Mouse (Mus musculus): Measurements from ENCODE around the gene Zmpste24. TPM values are rescaled to one million over a fixed set of nuclear protein-coding genes. Genes with fewer than 3 reads are reported as not detected.

Zmpste24 gene
- polyA plus RNA-seq, 1 experiment: 2.6 TPM

DNA sequence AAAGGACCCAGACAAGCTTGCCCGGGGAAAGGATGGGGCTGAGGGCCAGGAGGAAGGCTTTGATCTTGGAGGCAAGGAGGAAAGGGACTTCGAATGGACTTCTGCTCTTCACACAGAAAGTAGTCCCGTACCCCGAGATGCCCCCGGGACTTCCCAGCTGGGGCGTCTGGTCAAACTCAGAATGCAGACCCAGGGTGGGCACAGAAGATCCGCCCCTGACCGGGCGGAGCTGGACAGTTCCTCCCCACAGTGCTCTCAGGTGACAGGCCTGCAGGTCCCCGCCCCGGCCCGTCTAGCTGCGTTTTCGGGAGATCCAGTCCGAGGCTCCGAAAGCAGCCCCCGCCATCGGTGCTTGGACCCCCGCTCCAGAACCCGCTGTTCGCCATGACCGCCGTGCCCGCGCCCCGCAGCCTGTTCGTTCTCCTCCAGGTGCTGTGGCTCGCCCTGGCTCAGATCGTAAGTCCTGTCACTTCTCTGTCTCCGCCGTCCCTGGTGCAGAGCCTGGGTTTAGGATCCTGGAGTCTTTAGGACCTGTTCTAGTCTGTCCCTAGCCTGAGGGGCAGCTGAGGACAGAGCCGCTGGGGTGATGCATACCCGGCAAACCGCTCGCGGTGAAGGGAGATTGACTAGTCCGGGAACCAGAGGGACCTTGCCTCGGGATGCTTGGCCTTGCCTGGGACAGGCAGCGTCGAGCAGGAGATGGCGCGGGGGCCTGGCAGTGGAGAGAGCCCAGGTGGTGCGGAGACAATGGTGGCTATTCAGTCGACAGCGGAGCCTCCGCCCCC is 58.5 kb downstream of the Zmpste24 start, which contains the start of gene Col9a2:
Gene Col9a2 (plus strand): TSS at position 55 of the 785 bp plus-strand sequence.
- TF ChIP-seq GATA1 (IDR thresholded peaks at IDR 0.05; ENCODE audit: borderline replicate concordance, low read length) (no peak), FLI1 (IDR thresholded peaks at IDR 0.05; ENCODE audit: low read length) (no peak)
- no peaks in the 10 kb centered on the region for H3K36me3 ChIP-seq (replicated peaks; ENCODE audit: low read length)
- peaks cover 41% of the 10 kb centered on the region for H3K4me1 ChIP-seq
- H3K4me3 ChIP-seq (replicated peaks): peak within 1 kb of the TSS; percentile 85
- H3K27me3 ChIP-seq (replicated peaks): peaks cover 62% of the 10 kb centered on the region
- peaks cover 5% of the 10 kb centered on the region for H3K9me3 ChIP-seq

DNA sequence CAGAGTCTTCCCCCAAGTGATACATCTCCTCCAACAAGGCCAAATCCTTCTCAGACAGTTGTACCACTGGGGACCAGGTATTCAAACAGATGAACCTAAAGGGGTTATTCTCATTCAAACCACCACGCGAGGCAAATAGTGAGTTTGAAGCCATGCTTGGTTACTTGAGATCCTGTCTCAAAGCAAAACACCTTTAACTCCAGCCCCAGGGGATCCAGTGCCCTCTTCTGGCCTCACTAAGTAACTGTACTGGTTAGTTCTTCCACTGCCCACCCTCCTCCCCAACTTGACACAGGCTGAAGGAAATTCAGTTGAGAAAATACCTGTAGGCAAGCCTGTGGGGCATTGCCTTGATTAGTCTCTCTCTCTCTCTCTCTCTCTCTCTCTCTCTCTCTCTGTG is 65.0 kb downstream of the Zmpste24 start:
- peaks cover 5% of the 10 kb centered on the region for H3K9me3 ChIP-seq
- H3K4me3 ChIP-seq (replicated peaks): no peak overlapping the region
- peaks cover 25% of the 10 kb centered on the region for H3K4me1 ChIP-seq
- H3K36me3 ChIP-seq (replicated peaks; ENCODE audit: low read length): no peaks in the 10 kb centered on the region
- TF ChIP-seq FLI1 (IDR thresholded peaks at IDR 0.05; ENCODE audit: low read length) (no peak), GATA1 (IDR thresholded peaks at IDR 0.05; ENCODE audit: borderline replicate concordance, low read length) (no peak)
- peaks cover 14% of the 10 kb centered on the region for H3K27me3 ChIP-seq (replicated peaks)

DNA sequence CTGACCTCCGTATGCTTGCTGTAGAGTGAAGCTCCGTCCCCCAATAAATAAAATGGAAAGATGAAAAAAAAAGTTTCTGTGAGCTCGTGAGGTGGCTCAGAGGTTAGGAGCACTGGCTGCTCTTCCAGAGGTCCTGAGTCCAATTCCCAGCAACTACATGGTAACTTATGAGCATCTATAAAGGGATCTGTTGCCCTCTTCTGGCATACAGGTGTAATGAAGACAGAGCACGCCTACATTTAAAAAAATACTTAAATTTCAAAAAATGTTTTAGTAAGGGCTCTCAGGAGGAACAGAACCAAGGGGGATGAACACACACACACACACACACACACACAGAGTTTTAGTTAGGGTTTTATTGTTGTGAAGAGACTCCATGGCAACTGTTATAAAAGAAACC is 66.6 kb downstream of the Zmpste24 start:
- H3K9me3 ChIP-seq: peaks cover 5% of the 10 kb centered on the region
- TF ChIP-seq FLI1 (IDR thresholded peaks at IDR 0.05; ENCODE audit: low read length) (no peak), GATA1 (IDR thresholded peaks at IDR 0.05; ENCODE audit: borderline replicate concordance, low read length) (no peak)
- H3K27me3 ChIP-seq (replicated peaks): peaks cover 10% of the 10 kb centered on the region
- H3K4me3 ChIP-seq (replicated peaks): no peak overlapping the region
- H3K4me1 ChIP-seq: peaks cover 33% of the 10 kb centered on the region
- no peaks in the 10 kb centered on the region for H3K36me3 ChIP-seq (replicated peaks; ENCODE audit: low read length)

DNA sequence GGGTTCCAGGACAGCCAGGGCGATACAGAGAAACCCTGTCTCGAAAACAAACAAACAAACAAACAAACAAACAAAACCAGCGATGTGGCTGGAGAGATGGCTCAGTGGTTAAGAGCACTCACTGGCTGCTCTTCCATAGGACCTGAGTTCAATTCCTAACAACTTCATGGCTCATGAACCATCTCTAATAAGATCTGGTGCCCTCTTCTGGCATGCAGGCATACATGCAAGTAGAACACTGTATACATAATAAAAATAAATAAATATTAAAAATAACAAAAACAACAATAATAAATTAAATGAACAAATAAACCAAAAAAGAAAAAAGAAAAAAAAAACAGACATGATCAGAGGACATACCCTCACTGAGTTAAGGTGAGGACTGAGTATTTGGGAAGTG is 68.4 kb downstream of the Zmpste24 start:
- H3K4me3 ChIP-seq (replicated peaks): no peak overlapping the region
- H3K36me3 ChIP-seq (replicated peaks; ENCODE audit: low read length): no peaks in the 10 kb centered on the region

DNA sequence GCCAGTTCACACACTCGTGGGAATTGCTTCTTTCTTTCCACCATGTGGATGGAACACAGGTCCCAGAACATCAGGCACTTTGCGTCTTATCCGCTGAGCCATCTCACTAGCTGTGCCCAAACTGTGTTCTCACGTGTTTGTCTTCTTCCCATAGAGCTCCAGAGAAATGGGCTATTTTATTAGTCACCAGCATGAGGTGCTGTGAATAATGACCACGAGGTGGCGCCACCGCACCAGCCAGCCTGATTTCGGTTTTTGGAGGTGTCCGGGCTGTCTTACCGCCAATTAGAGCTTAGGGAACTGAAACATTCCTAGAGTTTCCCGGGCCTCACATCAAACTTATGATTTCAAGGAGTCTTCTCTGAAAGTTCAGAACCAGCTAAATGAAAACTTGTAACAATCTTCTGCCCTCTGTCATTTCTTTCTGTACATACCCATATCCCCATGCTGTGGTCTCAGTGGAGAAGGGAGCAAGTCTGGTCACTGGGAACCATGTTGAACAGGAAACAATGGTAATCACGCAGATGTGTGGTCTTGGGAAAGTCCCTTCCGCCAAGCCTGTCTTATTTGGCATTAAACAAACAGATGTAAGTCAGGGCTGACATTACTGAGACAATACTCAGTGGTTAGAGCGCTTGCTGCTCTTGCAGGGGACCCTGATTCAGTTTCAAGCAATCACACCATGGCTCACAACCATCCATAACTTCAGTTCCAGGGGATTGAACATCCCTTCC is 69.2 kb downstream of the Zmpste24 start:
- no peaks in the 10 kb centered on the region for H3K27me3 ChIP-seq (replicated peaks)
- no peaks in the 10 kb centered on the region for H3K9me3 ChIP-seq
- H3K36me3 ChIP-seq (replicated peaks; ENCODE audit: low read length): no peaks in the 10 kb centered on the region
- H3K4me3 ChIP-seq (replicated peaks): peak overlapping the region; percentile 54
- H3K4me1 ChIP-seq: peaks cover 57% of the 10 kb centered on the region
- TF ChIP-seq GATA1 (IDR thresholded peaks at IDR 0.05; ENCODE audit: borderline replicate concordance, low read length) (no peak), FLI1 (IDR thresholded peaks at IDR 0.05; ENCODE audit: low read length) (no peak)

More for the DNA sequence above, 68.4 kb downstream of the Zmpste24 start:
- Histone ChIP-seq H3K4me1 (peaks cover 51% of the 10 kb centered on the region), H3K9me3 (no peaks in the 10 kb centered on the region), H3K27me3 (replicated peaks) (peaks cover 6% of the 10 kb centered on the region)
- no peak for TF ChIP-seq FLI1 (IDR thresholded peaks at IDR 0.05; ENCODE audit: low read length)
- no peak for TF ChIP-seq GATA1 (IDR thresholded peaks at IDR 0.05; ENCODE audit: borderline replicate concordance, low read length)

DNA sequence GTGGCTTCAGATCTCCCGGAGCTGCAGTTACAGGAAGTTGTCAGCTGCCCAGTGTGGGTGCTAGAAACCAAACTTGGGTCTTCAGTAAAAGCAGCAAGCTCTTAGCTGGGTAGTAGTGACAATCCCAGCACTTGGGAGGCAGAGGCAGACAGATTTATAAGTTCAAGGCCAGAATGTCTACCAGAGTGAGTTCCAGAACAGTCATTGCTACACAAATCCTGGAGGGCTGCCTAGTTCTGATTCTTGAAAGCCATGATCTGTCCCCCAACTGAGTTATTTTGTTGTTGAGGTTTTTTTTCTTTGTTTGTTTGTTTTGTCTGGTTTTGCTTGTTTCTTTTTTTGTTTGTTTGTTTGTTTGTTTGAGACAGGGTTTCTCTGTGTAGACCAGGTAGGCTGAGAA is 69.9 kb downstream of the Zmpste24 start:
- TF ChIP-seq GATA1 (IDR thresholded peaks at IDR 0.05; ENCODE audit: borderline replicate concordance, low read length) (no peak), FLI1 (IDR thresholded peaks at IDR 0.05; ENCODE audit: low read length) (no peak)
- Histone ChIP-seq H3K4me1 (peaks cover 64% of the 10 kb centered on the region), H3K27me3 (replicated peaks) (no peaks in the 10 kb centered on the region), H3K9me3 (no peaks in the 10 kb centered on the region), H3K36me3 (replicated peaks; ENCODE audit: low read length) (no peaks in the 10 kb centered on the region), H3K4me3 (replicated peaks) (no peak overlapping the region)

DNA sequence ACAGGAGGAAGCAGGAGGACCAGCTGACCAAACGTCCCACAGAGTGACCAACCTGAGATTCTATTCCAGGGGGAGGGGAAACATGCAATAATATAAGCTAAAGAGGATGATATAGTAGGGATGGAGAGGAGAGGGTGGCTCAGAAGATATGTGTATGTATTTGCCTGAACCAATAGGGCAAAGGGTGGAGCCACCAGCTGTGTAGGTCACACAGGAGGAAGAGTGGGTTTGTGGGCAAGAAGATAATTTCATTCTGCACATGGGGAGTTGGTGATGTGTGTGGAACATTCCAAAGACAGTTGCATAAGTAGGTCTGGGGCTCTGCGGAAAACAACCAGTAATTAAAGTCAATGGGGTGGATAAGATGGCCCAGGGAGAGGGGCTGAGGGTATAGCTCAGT is 72.4 kb downstream of the Zmpste24 start:
- Histone ChIP-seq H3K36me3 (replicated peaks; ENCODE audit: low read length) (no peaks in the 10 kb centered on the region), H3K4me1 (peaks cover 85% of the 10 kb centered on the region), H3K27me3 (replicated peaks) (no peaks in the 10 kb centered on the region), H3K4me3 (replicated peaks) (no peak overlapping the region), H3K9me3 (no peaks in the 10 kb centered on the region)
- TF ChIP-seq GATA1 (IDR thresholded peaks at IDR 0.05; ENCODE audit: borderline replicate concordance, low read length) (no peak), FLI1 (IDR thresholded peaks at IDR 0.05; ENCODE audit: low read length) (no peak)

DNA sequence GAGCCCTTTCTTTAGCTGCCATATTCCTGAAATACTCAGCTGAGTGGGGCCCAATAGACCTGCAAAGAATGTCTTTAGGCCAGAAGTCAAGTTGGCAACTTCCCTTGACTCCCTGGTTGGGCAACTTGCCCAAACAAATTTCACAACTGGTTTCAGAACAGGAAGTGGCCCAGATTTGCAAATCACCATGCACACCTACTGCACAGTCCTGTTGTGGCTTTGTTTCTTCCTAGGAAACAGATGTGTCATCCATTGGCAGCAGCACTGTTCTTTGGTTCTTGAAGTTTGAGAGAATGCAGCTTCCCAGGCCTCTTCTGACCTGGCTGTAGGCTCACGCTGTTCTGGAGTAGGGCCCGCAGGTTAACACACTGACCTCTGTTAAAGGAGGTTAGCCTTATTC is 74.1 kb downstream of the Zmpste24 start:
- TF ChIP-seq GATA1 (IDR thresholded peaks at IDR 0.05; ENCODE audit: borderline replicate concordance, low read length): no peak
- no peak for TF ChIP-seq FLI1 (IDR thresholded peaks at IDR 0.05; ENCODE audit: low read length)
- H3K27me3 ChIP-seq (replicated peaks): peaks cover 3% of the 10 kb centered on the region
- H3K4me1 ChIP-seq: peaks cover 83% of the 10 kb centered on the region
- no peaks in the 10 kb centered on the region for H3K9me3 ChIP-seq
- H3K4me3 ChIP-seq (replicated peaks): no peak overlapping the region
- H3K36me3 ChIP-seq (replicated peaks; ENCODE audit: low read length): no peaks in the 10 kb centered on the region

DNA sequence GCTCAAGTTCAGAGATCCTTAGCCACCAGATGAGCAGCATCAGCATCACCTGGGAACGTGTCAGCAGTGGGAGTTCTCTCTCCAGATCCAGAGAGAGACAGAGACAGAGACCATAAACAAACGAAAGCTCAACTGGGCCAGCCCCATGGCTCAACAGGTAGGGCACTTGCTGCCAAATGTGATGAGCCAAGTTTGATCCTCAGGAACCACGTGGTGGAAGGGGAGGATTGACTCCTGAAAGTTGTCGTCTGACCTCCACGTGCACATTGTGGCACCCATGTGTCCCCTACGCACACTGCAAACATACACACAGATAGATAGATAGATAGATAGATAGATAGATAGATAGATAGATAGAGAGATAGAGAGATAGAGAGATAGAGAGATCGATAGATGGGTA is 74.6 kb downstream of the Zmpste24 start:
- Histone ChIP-seq H3K4me3 (replicated peaks) (no peak overlapping the region), H3K36me3 (replicated peaks; ENCODE audit: low read length) (no peaks in the 10 kb centered on the region), H3K9me3 (no peaks in the 10 kb centered on the region), H3K27me3 (replicated peaks) (peaks cover 3% of the 10 kb centered on the region), H3K4me1 (peaks cover 81% of the 10 kb centered on the region)
- TF ChIP-seq FLI1 (IDR thresholded peaks at IDR 0.05; ENCODE audit: low read length) (no peak), GATA1 (IDR thresholded peaks at IDR 0.05; ENCODE audit: borderline replicate concordance, low read length) (no peak)

DNA sequence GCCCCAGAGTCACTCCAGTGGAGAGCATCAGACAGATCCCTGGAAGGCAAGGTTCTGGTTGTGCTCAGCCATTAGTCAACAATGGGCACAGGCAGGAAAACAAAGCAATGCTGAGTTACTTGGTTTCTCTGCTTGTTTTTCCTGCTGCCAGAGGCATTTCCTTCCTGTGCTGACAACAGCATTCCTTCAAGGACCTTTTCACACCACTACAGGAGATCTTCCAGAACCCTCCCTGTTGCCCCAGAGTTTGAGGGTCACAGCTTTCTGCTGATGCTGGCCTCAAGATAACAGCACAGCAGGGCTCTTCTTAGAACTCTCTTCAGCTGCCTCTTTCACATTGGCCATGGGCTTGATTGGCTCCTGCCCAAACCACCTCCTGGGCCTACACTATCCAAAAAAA is 76.1 kb downstream of the Zmpste24 start:
- H3K4me1 ChIP-seq: peaks cover 82% of the 10 kb centered on the region
- H3K9me3 ChIP-seq: no peaks in the 10 kb centered on the region
- peak overlapping the region; percentile 67 for H3K4me3 ChIP-seq (replicated peaks)
- TF ChIP-seq GATA1 (IDR thresholded peaks at IDR 0.05; ENCODE audit: borderline replicate concordance, low read length): no peak
- TF ChIP-seq FLI1 (IDR thresholded peaks at IDR 0.05; ENCODE audit: low read length): no peak
- no peaks in the 10 kb centered on the region for H3K36me3 ChIP-seq (replicated peaks; ENCODE audit: low read length)
- peaks cover 3% of the 10 kb centered on the region for H3K27me3 ChIP-seq (replicated peaks)
